Mouse (Mus musculus): ENCODE results near the gene Rbck1.

DNA sequence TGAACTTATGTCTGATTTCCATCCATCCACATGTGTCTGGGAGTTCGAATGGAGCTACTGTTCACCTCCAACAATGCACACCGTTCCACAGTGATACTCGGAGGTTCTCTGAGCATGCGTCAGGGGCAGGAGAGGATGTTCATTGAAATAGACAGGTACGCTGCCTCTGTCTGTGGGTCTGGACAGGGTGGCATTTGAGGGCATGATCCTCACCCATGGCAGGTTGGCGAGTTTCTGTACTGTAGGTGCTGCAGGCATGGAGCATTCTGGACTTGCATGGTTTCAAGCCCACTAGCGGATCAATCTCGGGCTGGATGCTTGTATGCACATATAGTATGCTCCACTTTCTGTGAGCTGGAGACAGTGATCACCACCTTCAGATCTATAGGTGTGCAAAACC, 28.7 kb upstream of the Rbck1 start:
- no peak for TF ChIP-seq EP300 (IDR thresholded peaks at IDR 0.05; ENCODE audit: low read depth)
- TF ChIP-seq CTCF (IDR thresholded peaks at IDR 0.05; ENCODE audit: low read depth) = no peak
